Mouse (Mus musculus) intestine, embryonic 15.5 days (tissue): ENCODE results near the gene Osbpl8. TPM values are rescaled to one million over a fixed set of nuclear protein-coding genes. Genes with fewer than 3 reads are reported as not detected.
"Not testable (repeated sequence)": the region's sequence is repeated elsewhere in the genome, so short reads cannot be mapped to it uniquely, and the experiment has no call there.

Experiments
- ATAC-seq: fragments of 200-750 bp; cut with Nextera tagmentation; 2 replicates; pipeline ENCODE4 v1.8.0; 2017; ENCODE audit warnings: moderate TSS enrichment, moderate library complexity
- H3K27ac ChIP-seq: fragments of 300-500 bp; sonication (generic); 2 replicates; pipeline ENCODE4 v1.5.1; 2015; ENCODE audit warnings: mild to moderate bottlenecking, inconsistent platforms
- H3K27me3 ChIP-seq: fragments of 300-500 bp; sonication (generic); replicated peaks from 2 replicates; pipeline ENCODE4 v1.6.1; 2015; ENCODE audit warnings: inconsistent platforms
- H3K36me3 ChIP-seq: fragments of 300-500 bp; sonication (generic); 2 replicates; pipeline ENCODE4 v1.6.1; 2015; ENCODE audit warnings: inconsistent platforms
- H3K4me1 ChIP-seq: fragments of 300-500 bp; sonication (generic); replicated peaks from 2 replicates; pipeline ENCODE4 v1.6.1; 2015; ENCODE audit warnings: inconsistent platforms
- H3K4me2 ChIP-seq: fragments of 300-500 bp; sonication (generic); replicated peaks from 2 replicates; pipeline ENCODE4 v1.6.1; 2015; ENCODE audit warnings: mild to moderate bottlenecking, inconsistent platforms
- H3K4me3 ChIP-seq: fragments of 300-500 bp; sonication (generic); replicated peaks from 2 replicates; pipeline ENCODE4 v1.5.1; 2015; ENCODE audit warnings: inconsistent platforms
- H3K9ac ChIP-seq: fragments of 300-500 bp; sonication (generic); 2 replicates; pipeline ENCODE4 v1.6.1; 2015; ENCODE audit warnings: inconsistent platforms
- H3K9me3 ChIP-seq: fragments of 300-500 bp; sonication (generic); 2 replicates; pipeline ENCODE4 v1.6.1; 2016; ENCODE audit warnings: inconsistent platforms
- WGBS: fragments of 180-500 bp; shearing (Covaris S2); methylation state at CpG from one replicate; pipeline ENCODE4 v1.1.7; 2015; 5-methylcytosine and 5-hydroxymethylcytosine counted together
- polyA plus RNA-seq: library from polyadenylated mRNA; unstranded; fragments of >200 nt; fragmentation: Nextera tagmentation; extraction: Ambion mirVana; gene quantifications from 2 replicates; pipeline ENCODE4 v1.2.1, GENCODE M21; 2015

Osbpl8 gene
- polyA plus RNA-seq, 1 experiment from 2014 or later = 5.4 TPM

DNA sequence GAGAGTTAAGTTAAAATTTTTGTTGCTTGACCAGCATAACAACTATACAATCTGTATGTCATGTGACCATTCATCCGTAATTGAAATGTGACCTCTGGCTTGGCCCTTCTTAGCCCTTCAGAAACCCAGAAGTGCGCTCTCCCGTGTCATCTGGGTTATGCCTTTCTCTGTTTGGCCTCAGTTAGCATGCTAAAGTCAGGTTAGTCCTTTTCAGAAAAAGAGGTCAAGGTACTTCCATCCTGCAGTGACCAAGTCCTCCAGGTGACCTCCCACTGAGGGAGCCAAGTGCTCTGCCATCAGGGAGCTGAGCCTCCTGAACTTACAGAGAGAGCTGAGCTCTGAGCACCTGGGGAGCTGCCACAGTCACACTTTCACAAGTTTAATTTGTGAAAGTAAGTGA, 33.7 kb upstream of the Osbpl8 start:
- ATAC-seq = no peak
- no peaks in the 10 kb centered on the region for H3K27me3 ChIP-seq
- no peak overlapping the region for H3K4me2 ChIP-seq
- no peaks in the 10 kb centered on the region for H3K4me1 ChIP-seq
- H3K27ac ChIP-seq = no peak overlapping the region
- no peak overlapping the region for H3K9ac ChIP-seq
- H3K4me3 ChIP-seq = no peak overlapping the region
- H3K9me3 ChIP-seq = no peaks in the 10 kb centered on the region
- H3K36me3 ChIP-seq = no peaks in the 10 kb centered on the region
- 65% methylated on average over 3 of the region's 3 CpGs for WGBS

DNA sequence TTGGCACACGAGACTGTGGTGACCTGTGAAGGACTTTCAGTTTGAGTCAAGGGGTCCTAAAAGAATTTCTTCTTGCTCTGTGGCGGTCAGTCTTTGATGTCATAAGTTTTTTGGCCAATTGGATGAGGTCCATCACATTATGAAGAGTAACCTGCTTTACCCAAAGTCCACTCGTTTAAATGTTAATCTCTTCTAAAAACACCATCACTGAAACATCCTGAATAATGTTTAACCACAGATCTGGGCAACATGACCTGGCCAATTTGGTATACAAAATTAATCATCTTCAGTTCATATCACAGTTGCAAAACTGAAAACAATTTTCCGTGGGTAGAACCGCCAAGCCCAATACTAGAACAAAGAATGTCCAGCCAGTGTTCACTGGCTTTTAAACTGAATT, 31.3 kb upstream of the Osbpl8 start:
- no peaks in the 10 kb centered on the region for H3K36me3 ChIP-seq
- WGBS = 82% methylated on average over 5 of the region's 5 CpGs
- no peak overlapping the region for H3K27ac ChIP-seq
- no peak overlapping the region for H3K9ac ChIP-seq
- no peaks in the 10 kb centered on the region for H3K9me3 ChIP-seq
- H3K4me1 ChIP-seq = no peaks in the 10 kb centered on the region
- H3K27me3 ChIP-seq = no peaks in the 10 kb centered on the region
- H3K4me2 ChIP-seq = no peak overlapping the region
- no peak overlapping the region for H3K4me3 ChIP-seq
- no peak for ATAC-seq

DNA sequence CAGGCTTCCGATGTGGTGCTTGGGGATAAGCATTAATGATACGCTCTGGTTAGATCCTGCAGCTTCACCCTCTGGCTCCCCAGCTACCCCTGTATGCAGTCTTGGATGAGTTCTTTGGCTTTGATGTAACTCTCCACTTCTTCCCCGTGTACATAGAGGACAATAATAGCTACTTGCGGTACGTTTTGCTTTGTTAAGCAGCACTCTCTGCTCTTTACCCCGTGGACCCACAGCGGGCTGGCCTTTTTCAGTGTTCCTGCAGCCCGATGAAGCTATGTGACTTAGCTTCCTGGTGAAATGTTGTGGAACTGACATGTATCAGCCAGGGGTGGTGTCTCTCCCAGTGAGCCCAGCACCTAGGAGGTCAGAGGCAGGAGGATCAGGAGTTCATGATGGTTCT, 30.6 kb upstream of the Osbpl8 start:
- 86% methylated on average over 8 of the region's 8 CpGs for WGBS
- Histone ChIP-seq H3K4me2 (no peak overlapping the region), H3K4me1 (no peaks in the 10 kb centered on the region), H3K9ac (no peak overlapping the region), H3K9me3 (no peaks in the 10 kb centered on the region), H3K27ac (no peak overlapping the region), H3K4me3 (no peak overlapping the region), H3K27me3 (no peaks in the 10 kb centered on the region), H3K36me3 (no peaks in the 10 kb centered on the region)
- no peak for ATAC-seq

DNA sequence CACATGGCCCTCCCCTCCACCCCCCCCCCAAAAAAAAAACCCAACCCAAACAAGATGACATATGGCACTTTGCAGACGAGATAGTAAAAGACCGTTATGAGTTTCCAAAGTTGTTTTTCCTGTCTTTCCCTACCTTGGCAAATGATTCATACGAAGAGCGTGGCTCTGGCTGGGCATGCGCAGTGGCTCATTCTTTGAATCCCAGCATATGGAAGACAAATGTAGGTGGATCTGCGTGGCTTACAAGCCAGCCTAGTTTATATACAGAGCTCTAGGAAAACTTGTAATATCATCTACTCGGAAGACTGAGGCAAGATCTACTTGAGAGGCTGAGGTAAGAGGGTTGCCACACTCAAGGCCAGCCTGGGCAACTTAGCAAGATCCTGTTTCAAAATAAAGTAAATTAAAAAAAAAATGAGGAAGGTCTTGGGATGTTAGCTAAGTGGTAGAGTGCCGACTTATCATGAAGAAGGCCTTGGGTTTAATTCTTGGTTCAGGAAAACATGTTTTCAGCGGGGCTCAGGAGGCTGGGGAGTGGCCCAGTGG, 30.1 kb upstream of the Osbpl8 start:
- no peak for ATAC-seq
- H3K9ac ChIP-seq = no peak overlapping the region
- no peak overlapping the region for H3K27ac ChIP-seq
- no peaks in the 10 kb centered on the region for H3K4me1 ChIP-seq
- H3K4me3 ChIP-seq = no peak overlapping the region
- no peaks in the 10 kb centered on the region for H3K36me3 ChIP-seq
- no peaks in the 10 kb centered on the region for H3K27me3 ChIP-seq
- no peak overlapping the region for H3K4me2 ChIP-seq
- WGBS = 82% methylated on average over 9 of the region's 9 CpGs
- no peaks in the 10 kb centered on the region for H3K9me3 ChIP-seq

DNA sequence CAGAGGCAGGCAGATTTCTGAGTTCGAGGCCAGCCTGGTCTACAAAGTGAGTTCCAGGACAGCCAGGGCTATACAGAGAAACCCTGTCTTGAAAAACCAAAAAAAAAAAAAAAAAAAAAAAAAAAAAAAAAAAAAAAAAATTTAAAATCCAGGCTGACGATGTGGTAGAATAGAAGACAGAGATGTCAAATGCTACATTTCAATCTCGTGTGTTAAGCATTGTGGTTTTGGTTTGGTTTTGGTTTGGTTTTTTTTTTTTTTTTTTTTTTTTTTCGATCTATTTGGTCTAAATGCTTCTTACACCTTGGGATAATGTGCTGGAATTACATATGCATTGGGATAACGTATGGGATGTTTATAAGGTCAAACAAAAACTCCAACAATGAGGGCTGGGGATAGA, 28.2 kb upstream of the Osbpl8 start:
- WGBS = 84% methylated on average over 5 of the region's 5 CpGs
- H3K9me3 ChIP-seq, H3K4me1 ChIP-seq, H3K27ac ChIP-seq, H3K27me3 ChIP-seq, H3K4me3 ChIP-seq, ATAC-seq, H3K36me3 ChIP-seq, H3K9ac ChIP-seq, H3K4me2 ChIP-seq: not testable (repeated sequence)

DNA sequence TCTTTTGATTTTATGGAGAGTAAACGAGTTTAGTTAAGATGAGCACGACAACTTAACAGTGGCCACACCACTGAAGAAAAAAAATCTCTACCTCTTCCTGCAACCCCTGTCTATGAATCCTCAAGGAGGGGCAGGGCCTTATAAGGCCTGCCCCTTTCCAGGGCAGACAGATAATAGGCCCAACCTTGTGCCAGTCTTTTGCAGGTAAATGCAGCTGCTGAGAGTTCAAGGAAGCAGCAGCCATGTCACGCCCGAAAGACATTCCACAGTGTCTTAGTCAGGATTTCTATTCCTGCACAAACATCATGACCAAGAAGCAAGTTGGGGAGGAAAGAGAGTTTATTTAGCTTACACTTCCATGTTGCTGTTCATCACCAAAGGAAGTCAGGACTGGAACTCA, 26.6 kb upstream of the Osbpl8 start:
- H3K4me1 ChIP-seq = no peaks in the 10 kb centered on the region
- H3K27me3 ChIP-seq = no peaks in the 10 kb centered on the region
- no peak overlapping the region for H3K9ac ChIP-seq
- H3K36me3 ChIP-seq = no peaks in the 10 kb centered on the region
- H3K27ac ChIP-seq = no peak overlapping the region
- no peaks in the 10 kb centered on the region for H3K9me3 ChIP-seq
- 79% methylated on average over 4 of the region's 4 CpGs for WGBS
- no peak overlapping the region for H3K4me2 ChIP-seq
- ATAC-seq = 0 out of 2 replicates have a peak, but pooled peaks have one; percentile 25
- no peak overlapping the region for H3K4me3 ChIP-seq

DNA sequence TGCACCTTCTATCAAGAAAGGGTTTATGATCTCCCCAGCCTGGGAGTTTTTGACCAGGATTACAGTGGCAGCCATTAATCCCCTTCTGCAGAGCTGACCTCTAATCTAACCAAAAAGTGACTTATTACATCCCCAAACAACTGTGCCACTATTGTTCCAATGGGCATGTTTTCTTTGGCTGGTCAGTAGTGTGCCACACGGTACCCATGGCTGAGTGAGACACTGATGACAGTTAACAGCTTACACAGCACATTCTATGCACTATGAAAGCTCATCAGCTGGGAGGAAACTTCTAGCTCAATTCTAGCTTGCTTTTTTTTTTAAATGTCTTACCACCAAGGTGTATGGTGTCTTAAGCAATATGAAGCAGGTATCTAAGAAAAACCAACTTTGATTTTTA, 25.4 kb upstream of the Osbpl8 start:
- no peak for ATAC-seq
- 67% methylated on average over 1 of the region's 1 CpGs for WGBS
- no peak overlapping the region for H3K27ac ChIP-seq
- no peak overlapping the region for H3K4me3 ChIP-seq
- H3K27me3 ChIP-seq = no peaks in the 10 kb centered on the region
- H3K36me3 ChIP-seq = no peaks in the 10 kb centered on the region
- no peaks in the 10 kb centered on the region for H3K9me3 ChIP-seq
- no peak overlapping the region for H3K9ac ChIP-seq
- no peaks in the 10 kb centered on the region for H3K4me1 ChIP-seq
- no peak overlapping the region for H3K4me2 ChIP-seq

DNA sequence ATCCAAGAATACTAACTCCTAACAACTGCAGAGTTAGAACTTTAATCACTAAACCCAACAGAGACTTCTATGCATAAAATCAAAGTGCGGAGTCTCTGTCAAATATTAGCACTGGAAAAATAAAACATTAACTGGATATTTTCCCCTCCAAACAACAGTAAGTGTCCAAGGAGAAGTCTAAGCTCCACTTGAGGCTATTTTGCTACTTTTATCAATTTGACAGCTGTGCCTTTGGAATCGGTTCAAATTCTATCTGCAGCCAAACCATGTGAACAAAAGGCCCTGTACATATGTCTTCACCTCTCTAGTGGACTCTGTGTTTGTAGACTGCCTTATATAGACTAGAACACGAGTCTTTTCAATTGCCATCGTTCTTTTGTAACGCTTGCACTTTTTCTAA, 24.7 kb upstream of the Osbpl8 start:
- H3K27me3 ChIP-seq = no peaks in the 10 kb centered on the region
- no peaks in the 10 kb centered on the region for H3K9me3 ChIP-seq
- no peaks in the 10 kb centered on the region for H3K4me1 ChIP-seq
- no peak overlapping the region for H3K27ac ChIP-seq
- ATAC-seq = no peak
- no peak overlapping the region for H3K4me2 ChIP-seq
- H3K4me3 ChIP-seq = no peak overlapping the region
- H3K9ac ChIP-seq = no peak overlapping the region
- H3K36me3 ChIP-seq = no peaks in the 10 kb centered on the region
- WGBS = 58% methylated on average over 5 of the region's 5 CpGs

DNA sequence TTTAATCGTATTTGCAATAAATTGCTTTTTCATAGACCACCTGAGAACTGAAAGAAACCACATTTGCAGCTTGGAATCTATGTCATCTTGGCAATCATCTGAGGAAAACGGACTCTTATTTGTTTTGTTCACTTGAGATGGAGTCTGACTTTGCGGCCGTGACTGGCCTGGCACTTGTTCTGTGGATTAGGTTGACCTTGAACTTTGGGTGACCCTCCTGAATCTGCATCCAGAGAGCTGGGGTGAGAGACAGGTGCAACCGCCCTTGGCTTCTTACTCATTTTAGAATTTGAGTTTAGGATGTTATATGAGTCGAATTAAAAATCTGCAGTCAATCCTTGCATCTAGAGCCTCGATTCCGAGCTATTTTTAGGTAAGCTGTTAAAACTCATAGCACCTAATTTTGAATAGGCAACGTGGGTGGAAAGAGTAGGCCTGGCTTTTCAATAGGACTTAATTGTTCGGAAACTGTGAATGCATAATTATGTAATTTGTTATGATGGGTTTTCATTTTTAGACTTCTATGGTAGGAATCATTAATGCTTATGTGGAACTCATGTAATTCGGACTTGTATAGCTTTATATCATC, 20.1 kb upstream of the Osbpl8 start:
- Histone ChIP-seq H3K4me3 (no peak overlapping the region), H3K27me3 (no peaks in the 10 kb centered on the region), H3K9ac (no peak overlapping the region), H3K4me2 (no peak overlapping the region), H3K4me1 (no peaks in the 10 kb centered on the region), H3K36me3 (no peaks in the 10 kb centered on the region), H3K27ac (no peak overlapping the region), H3K9me3 (no peaks in the 10 kb centered on the region)
- no peak for ATAC-seq
- WGBS = 83% methylated on average over 11 of the region's 11 CpGs

DNA sequence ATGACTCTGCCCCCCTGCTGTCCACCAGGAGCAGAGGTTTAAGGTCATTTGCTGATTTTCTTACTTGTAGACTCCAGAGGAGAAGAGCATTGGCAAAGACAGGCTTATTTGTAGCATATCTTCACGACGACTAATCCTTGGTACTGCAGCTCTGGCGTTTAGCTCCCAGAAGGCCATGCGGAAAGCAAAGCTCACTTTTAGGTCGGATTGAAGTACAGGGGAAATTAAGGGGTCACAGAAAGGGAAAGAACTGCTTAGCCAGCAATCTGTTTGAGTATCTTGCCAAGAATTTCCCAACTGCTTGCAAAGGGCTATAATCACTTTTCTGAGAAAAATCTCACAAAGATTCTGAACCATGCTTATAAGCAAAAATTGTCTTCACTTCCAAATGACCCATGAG, 14.8 kb upstream of the Osbpl8 start:
- H3K27ac ChIP-seq = no peak overlapping the region
- ATAC-seq = no peak
- 38% methylated on average over 5 of the region's 5 CpGs for WGBS
- H3K4me1 ChIP-seq = no peaks in the 10 kb centered on the region
- no peak overlapping the region for H3K9ac ChIP-seq
- no peaks in the 10 kb centered on the region for H3K9me3 ChIP-seq
- H3K27me3 ChIP-seq = no peaks in the 10 kb centered on the region
- H3K4me2 ChIP-seq = no peak overlapping the region
- H3K36me3 ChIP-seq = no peaks in the 10 kb centered on the region
- no peak overlapping the region for H3K4me3 ChIP-seq

DNA sequence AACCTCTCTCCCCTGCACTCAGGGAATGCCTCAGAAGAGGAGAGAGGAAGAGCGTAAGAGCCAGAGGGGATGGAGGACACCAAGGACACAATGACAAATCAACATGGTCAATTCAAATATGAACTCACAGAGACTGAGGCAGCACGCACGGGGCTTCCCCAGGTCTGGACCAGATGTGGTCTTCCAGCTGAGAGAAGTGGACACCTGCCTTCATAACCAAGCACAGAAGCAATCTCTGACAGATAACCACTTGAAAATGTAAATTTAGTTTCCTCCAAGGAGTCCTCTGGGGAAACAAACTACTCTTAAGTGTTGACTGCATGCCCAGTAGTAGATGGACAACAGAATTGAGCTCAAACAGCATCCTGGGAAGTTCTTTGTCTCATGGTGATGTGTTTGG, 9.5 kb upstream of the Osbpl8 start:
- 89% methylated on average over 3 of the region's 3 CpGs for WGBS
- peak; percentile 25; the same call in 1 of the 2 replicates for ATAC-seq
- H3K9me3 ChIP-seq = no peaks in the 10 kb centered on the region

DNA sequence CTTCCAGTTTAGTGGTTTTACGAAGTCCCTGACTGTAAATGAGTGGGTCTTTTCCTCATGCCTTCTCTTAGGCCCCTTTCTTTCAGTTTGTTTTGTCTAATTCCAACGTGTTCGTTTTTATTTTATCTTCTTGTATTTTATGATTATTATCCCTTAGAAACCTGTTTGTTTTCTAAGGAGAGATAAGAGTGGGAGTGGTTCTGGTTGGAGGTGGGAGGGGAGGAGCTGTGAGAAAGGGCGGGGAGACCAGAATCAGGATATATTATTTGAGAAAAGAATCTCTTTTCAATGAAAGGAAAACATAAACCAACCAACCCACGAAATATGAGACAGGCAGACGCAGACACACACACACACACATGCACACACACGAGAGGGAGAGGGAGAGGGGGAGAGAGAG, 9.0 kb upstream of the Osbpl8 start:
- Histone ChIP-seq H3K9ac (no peak overlapping the region), H3K4me3 (no peak overlapping the region), H3K27ac (no peak overlapping the region), H3K4me2 (no peak overlapping the region), H3K36me3 (no peaks in the 10 kb centered on the region), H3K4me1 (no peaks in the 10 kb centered on the region), H3K9me3 (no peaks in the 10 kb centered on the region), H3K27me3 (no peaks in the 10 kb centered on the region)
- ATAC-seq = peak; percentile 62
- 46% methylated on average over 7 of the region's 7 CpGs for WGBS

More for the DNA sequence above, 9.5 kb upstream of the Osbpl8 start:
- Histone ChIP-seq H3K9ac (no peak overlapping the region), H3K4me2 (no peak overlapping the region), H3K27ac (no peak overlapping the region), H3K27me3 (no peaks in the 10 kb centered on the region), H3K4me3 (no peak overlapping the region), H3K36me3 (no peaks in the 10 kb centered on the region), H3K4me1 (no peaks in the 10 kb centered on the region)

DNA sequence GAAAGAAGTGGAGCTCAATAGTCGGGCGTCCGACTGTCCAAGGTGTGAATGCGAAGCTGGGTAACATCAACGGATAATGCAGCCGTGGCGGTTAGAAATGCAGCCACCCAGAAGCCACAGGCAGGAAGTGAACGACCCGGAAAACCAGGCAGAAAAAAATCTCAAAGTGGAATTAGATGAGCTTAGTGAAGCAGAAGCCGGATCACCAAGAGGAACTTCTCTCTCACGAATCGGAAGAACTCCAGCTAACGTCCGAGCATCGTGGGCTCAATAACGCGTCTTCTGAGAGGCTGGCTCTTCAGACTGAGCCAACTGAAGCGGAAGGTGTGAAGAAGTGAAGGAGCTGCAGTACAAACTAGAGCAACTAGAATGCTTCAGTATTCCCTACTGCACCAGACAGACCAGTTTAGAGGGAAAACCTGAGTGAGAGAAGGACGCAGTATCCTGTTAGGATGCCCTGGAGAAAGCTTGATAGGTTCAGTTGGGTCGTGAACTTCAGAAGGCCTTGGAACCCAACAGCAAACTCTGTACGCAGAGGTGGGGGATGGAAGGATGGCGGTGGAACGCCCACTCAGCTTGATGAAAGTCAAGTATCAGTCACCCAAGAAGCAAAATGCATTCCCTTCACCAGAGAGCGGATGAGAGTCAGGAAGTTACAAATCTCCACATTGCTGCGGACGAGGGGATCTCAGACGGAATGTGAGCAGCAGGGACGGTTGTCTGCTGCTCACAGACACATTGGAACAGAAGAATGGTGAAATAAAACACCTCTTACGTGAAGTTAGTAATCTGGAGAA, 8.0 kb upstream of the Osbpl8 start:
- Histone ChIP-seq H3K36me3 (no peaks in the 10 kb centered on the region), H3K9ac (no peak overlapping the region), H3K4me1 (no peaks in the 10 kb centered on the region), H3K27me3 (no peaks in the 10 kb centered on the region), H3K27ac (no peak overlapping the region), H3K9me3 (no peaks in the 10 kb centered on the region), H3K4me3 (no peak overlapping the region), H3K4me2 (no peak overlapping the region)
- 84% methylated on average over 29 of the region's 29 CpGs for WGBS
- ATAC-seq = no peak
